Mouse (Mus musculus): ENCODE data around the gene Plk5. TPM values are rescaled to one million over a fixed set of nuclear protein-coding genes. Genes with fewer than 3 reads are reported as not detected.

The Plk5 gene
- total and polyA plus RNA-seq, 3 experiments: 0.19 TPM; not detected in 1

DNA sequence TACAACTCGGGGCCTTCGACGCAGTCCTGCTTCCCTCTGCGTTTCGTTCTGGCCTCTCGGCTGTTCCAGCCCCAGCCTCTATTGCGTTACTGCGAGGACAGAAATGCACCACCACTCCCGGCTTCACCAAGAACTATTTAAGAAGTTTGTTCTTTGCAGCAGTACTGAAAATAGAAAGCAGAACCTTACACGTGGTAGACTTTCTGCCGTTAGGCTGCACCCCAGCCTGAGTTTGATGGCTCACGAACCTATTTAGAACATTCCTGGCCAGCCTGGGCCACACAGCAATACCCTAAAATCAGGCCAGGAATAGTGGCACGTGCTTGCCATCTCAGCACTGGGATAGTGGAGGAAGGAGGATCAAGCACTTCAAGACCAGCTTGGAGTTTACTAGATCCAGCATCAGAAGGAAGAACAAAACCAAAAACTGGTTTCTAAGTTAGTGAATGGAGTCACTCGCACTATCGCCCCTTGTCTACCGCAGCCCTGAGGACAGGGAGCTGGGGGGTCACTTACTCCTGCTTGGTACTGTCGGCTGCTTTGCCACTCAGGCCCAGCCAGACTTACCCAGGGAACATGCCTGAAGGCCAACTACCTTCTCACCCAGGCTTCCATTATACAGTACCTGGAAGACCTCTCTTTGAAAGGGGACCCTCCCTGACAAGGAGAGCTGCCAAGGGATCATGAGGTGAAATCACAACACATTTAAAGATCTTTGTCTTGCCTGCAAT, 43.9 kb downstream of the Plk5 start:
- no peaks in the 10 kb centered on the region for H3K9me3 ChIP-seq (replicated peaks; ENCODE audit: insufficient read depth, low read length)
- peak overlapping the region; percentile 81 for H3K9ac ChIP-seq (ENCODE audit: control insufficient read depth, low read depth, low read length, poor library complexity, severe bottlenecking)
- H3K36me3 ChIP-seq (ENCODE audit: control insufficient read depth in 1 of 2, insufficient read depth in 2 of 2, low read length in 2 of 2): peaks cover 9 to 21% of the 10 kb centered on the region in 2 experiments; a peak in 3 of 4 replicates
- peaks cover 0 to 33% of the 10 kb centered on the region in 2 experiments; a peak in 3 of 4 replicates for H3K4me1 ChIP-seq (ENCODE audit: control insufficient read depth in 1 of 2, insufficient read depth in 2 of 2, low read length in 2 of 2)
- peak overlapping the region; percentile 63 to 76 for H3K4me3 ChIP-seq (ENCODE audit: control insufficient read depth in 1 of 2, insufficient read depth in 1 of 2, low read depth in 2 of 2, low read length in 2 of 2)
- DNase-seq (ENCODE audit: low read depth, low spot score): no peak
- peak overlapping the region; percentile 89 for H3K27ac ChIP-seq (ENCODE audit: control insufficient read depth, low read depth, low read length)
- H3K79me2 ChIP-seq (ENCODE audit: control insufficient read depth, insufficient read depth, low read length, poor library complexity): peaks cover 43% of the 10 kb centered on the region
- H3K27me3 ChIP-seq (ENCODE audit: control insufficient read depth in 1 of 2, insufficient read depth in 2 of 2, low read length in 2 of 2): no peaks in the 10 kb centered on the region
- peak; percentile 88 for TF ChIP-seq MXI1 (IDR thresholded peaks at IDR 0.05; ENCODE audit: low read depth, low read length)
- peak; percentile 87 for TF ChIP-seq MYC (IDR thresholded peaks at IDR 0.05; ENCODE audit: low read depth, low read length)
- TF ChIP-seq JUND (IDR thresholded peaks at IDR 0.05; ENCODE audit: low read depth, low read length): no peak
- no peak for TF ChIP-seq KAT2A (conservative IDR thresholded peaks at IDR 0.05; ENCODE audit: low read depth, low read length)
- TF ChIP-seq MAX (IDR thresholded peaks at IDR 0.05; ENCODE audit: low read length): peak; percentile 73
- TF ChIP-seq ZNF384 (IDR thresholded peaks at IDR 0.05; ENCODE audit: low read depth, low read length): no peak
- TF ChIP-seq CHD1 (IDR thresholded peaks at IDR 0.05; ENCODE audit: low read depth, low read length): peak; percentile 16; the same call in 1 of the 2 replicates
- no peak for TF ChIP-seq USF2 (IDR thresholded peaks at IDR 0.05; ENCODE audit: borderline replicate concordance in 1 of 2, insufficient read depth in 1 of 2, low read depth in 1 of 2, low read length in 2 of 2)
- no peak for TF ChIP-seq E2F4 (IDR thresholded peaks at IDR 0.05; ENCODE audit: borderline replicate concordance, low read depth, low read length)
- TF ChIP-seq TBP (IDR thresholded peaks at IDR 0.05; ENCODE audit: low read depth, low read length): 0 out of 2 replicates have a peak, but pooled peaks have one; percentile 1
- no peak for TF ChIP-seq ETS1 (IDR thresholded peaks at IDR 0.05; ENCODE audit: low read depth, low read length)
- 0 out of 2 replicates have a peak, but pooled peaks have one; percentile 56 for TF ChIP-seq ZKSCAN1 (IDR thresholded peaks at IDR 0.05; ENCODE audit: low read depth, low read length)
- TF ChIP-seq ZC3H11A (IDR thresholded peaks at IDR 0.05; ENCODE audit: low read depth, low read length): no peak
- TF ChIP-seq NELFE (IDR thresholded peaks at IDR 0.05; ENCODE audit: low read depth, low read length): no peak
- peak in 1 of 2 experiments; percentile 20; a peak in 1 of 4 replicates for TF ChIP-seq POLR2A (IDR thresholded peaks at IDR 0.05; ENCODE audit: control insufficient read depth in 1 of 2, insufficient read depth in 1 of 2, low read depth in 1 of 2, low read length in 2 of 2, poor library complexity in 1 of 2)
- TF ChIP-seq BHLHE40 (IDR thresholded peaks at IDR 0.05; ENCODE audit: borderline replicate concordance, low read depth, low read length): peak; percentile 76; the same call in 1 of the 2 replicates
- no peak for TF ChIP-seq CTCF (IDR thresholded peaks at IDR 0.05 in 2 of 3, conservative IDR thresholded peaks at IDR 0.05 in 1 of 3; ENCODE audit: control insufficient read depth in 1 of 3, insufficient read depth in 1 of 3, low read depth in 2 of 3, low read length in 3 of 3, poor library complexity in 1 of 3, severe bottlenecking in 1 of 3)
- no peak for TF ChIP-seq POLR2AphosphoS5 (IDR thresholded peaks at IDR 0.05; ENCODE audit: borderline replicate concordance, low read depth, low read length)
- TF ChIP-seq ELF1 (IDR thresholded peaks at IDR 0.05; ENCODE audit: low read depth, low read length): no peak
- TF ChIP-seq EP300 (IDR thresholded peaks at IDR 0.05; ENCODE audit: low read depth in 1 of 2, low read length in 2 of 2): no peak
- no peak for TF ChIP-seq GATA1 (IDR thresholded peaks at IDR 0.05; ENCODE audit: low read depth, low read length)
- no peak for TF ChIP-seq MAFK (IDR thresholded peaks at IDR 0.05; ENCODE audit: borderline replicate concordance, low read depth, low read length)
- no peak for TF ChIP-seq MAZ (IDR thresholded peaks at IDR 0.05; ENCODE audit: low read depth, low read length)
- no peak for TF ChIP-seq USF1 (IDR thresholded peaks at IDR 0.05; ENCODE audit: low read depth, low read length)
- TF ChIP-seq POLR2AphosphoS2 (IDR thresholded peaks at IDR 0.05; ENCODE audit: low read length): no peak
- no peak for TF ChIP-seq TAL1 (IDR thresholded peaks at IDR 0.05; ENCODE audit: low read length)
- no peak for TF ChIP-seq NRF1 (IDR thresholded peaks at IDR 0.05; ENCODE audit: insufficient read depth, low read depth, low read length, poor library complexity, severe bottlenecking)
- peak; percentile 26 for TF ChIP-seq SIN3A (IDR thresholded peaks at IDR 0.05; ENCODE audit: low read length)
- no peak for TF ChIP-seq MYB (IDR thresholded peaks at IDR 0.05; ENCODE audit: low read depth, low read length)
- TF ChIP-seq CHD2 (IDR thresholded peaks at IDR 0.05; ENCODE audit: low read length): no peak
- no peak for TF ChIP-seq UBTF (IDR thresholded peaks at IDR 0.05; ENCODE audit: borderline replicate concordance, insufficient read depth, low read depth, low read length)
- TF ChIP-seq HCFC1 (IDR thresholded peaks at IDR 0.05; ENCODE audit: low read depth, low read length): no peak
- no peak for TF ChIP-seq TCF12 (IDR thresholded peaks at IDR 0.05; ENCODE audit: low read depth, low read length)
- TF ChIP-seq RAD21 (IDR thresholded peaks at IDR 0.05; ENCODE audit: low read depth, low read length): no peak
- TF ChIP-seq RCOR1 (IDR thresholded peaks at IDR 0.05; ENCODE audit: low read depth, low read length): no peak
- TF ChIP-seq GABPA (IDR thresholded peaks at IDR 0.05; ENCODE audit: low read depth, low read length): no peak
- no peak for TF ChIP-seq ZMIZ1 (IDR thresholded peaks at IDR 0.05; ENCODE audit: low read depth, low read length)
